Mouse (Mus musculus): ENCODE data around the gene Ribc2. TPM values are rescaled to one million over a fixed set of nuclear protein-coding genes. Genes with fewer than 3 reads are reported as not detected.
A peak's percentile ranks its signal among the peaks of the same experiment; 100 is the strongest.

Ribc2 gene
- polyA plus RNA-seq (2015; fragmentation: Nextera tagmentation; extraction: Ambion mirVana): 0.13 TPM in 1 of 2 replicates, not detected in the other

- 33% methylated on average over 56 of the region's 58 CpGs for WGBS
- Histone ChIP-seq H3K27me3 (replicated peaks; ENCODE audit: control insufficient read depth, insufficient read depth, low read length) (no peaks in the 10 kb centered on the region), H3K36me3 (ENCODE audit: control insufficient read depth, insufficient read depth) (no peaks in the 10 kb centered on the region), H3K4me1 (replicated peaks; ENCODE audit: control insufficient read depth, insufficient read depth, low read length) (no peaks in the 10 kb centered on the region), H3K4me3 (ENCODE audit: low read depth, low read length) (peak within 1 kb of the TSS; percentile 21; the same call in 1 of the 2 replicates), H3K4me2 (replicated peaks; ENCODE audit: low read depth) (peak within 1 kb of the TSS; percentile 54), H3K9me3 (ENCODE audit: control insufficient read depth) (no peaks in the 10 kb centered on the region), H3K9ac (ENCODE audit: low read depth, low read length) (no peak within 1 kb of the TSS), H3K27ac (ENCODE audit: low read depth, low read length) (no peak within 1 kb of the TSS)
- peak; percentile 56; the same call in 1 of the 2 replicates for ATAC-seq
- TF ChIP-seq CTCF (IDR thresholded peaks at IDR 0.05; ENCODE audit: low read depth): no peak
Measured at GRCm38 (mm10) chr15:85131275-85132192, at the start of gene Ribc2, which contains the start of gene Smc1b. Gene Ribc2, plus strand, starts transcription at chr15:85132078. Gene Smc1b, minus strand, starts transcription at chr15:85131964.

GRCm38 (mm10) chr15:85085641-85086040 lies 46.2 kb upstream of the Ribc2 start:
- no peak overlapping the region for H3K9ac ChIP-seq (ENCODE audit: low read depth, low read length)
- no peaks in the 10 kb centered on the region for H3K36me3 ChIP-seq (ENCODE audit: control insufficient read depth, insufficient read depth)
- H3K4me1 ChIP-seq (replicated peaks; ENCODE audit: control insufficient read depth, insufficient read depth, low read length): no peaks in the 10 kb centered on the region
- H3K27me3 ChIP-seq (replicated peaks; ENCODE audit: control insufficient read depth, insufficient read depth, low read length): no peaks in the 10 kb centered on the region
- H3K27ac ChIP-seq (ENCODE audit: low read depth, low read length): no peak overlapping the region
- WGBS: 68% methylated on average over 1 of the region's 1 CpGs
- no peak overlapping the region for H3K4me3 ChIP-seq (ENCODE audit: low read depth, low read length)
- H3K4me2 ChIP-seq (replicated peaks; ENCODE audit: low read depth): no peak overlapping the region
- no peak for ATAC-seq
- TF ChIP-seq CTCF (IDR thresholded peaks at IDR 0.05; ENCODE audit: low read depth): no peak
- H3K9me3 ChIP-seq (ENCODE audit: control insufficient read depth): no peaks in the 10 kb centered on the region

- 23% methylated on average over 10 of the region's 10 CpGs for WGBS
- Histone ChIP-seq H3K4me3 (ENCODE audit: low read depth, low read length) (peak overlapping the region; percentile 21; the same call in 1 of the 2 replicates), H3K27ac (ENCODE audit: low read depth, low read length) (no peak overlapping the region), H3K9me3 (ENCODE audit: control insufficient read depth) (no peaks in the 10 kb centered on the region), H3K4me2 (replicated peaks; ENCODE audit: low read depth) (peak overlapping the region; percentile 54), H3K4me1 (replicated peaks; ENCODE audit: control insufficient read depth, insufficient read depth, low read length) (no peaks in the 10 kb centered on the region), H3K9ac (ENCODE audit: low read depth, low read length) (no peak overlapping the region), H3K27me3 (replicated peaks; ENCODE audit: control insufficient read depth, insufficient read depth, low read length) (no peaks in the 10 kb centered on the region), H3K36me3 (ENCODE audit: control insufficient read depth, insufficient read depth) (no peaks in the 10 kb centered on the region)
- no peak for ATAC-seq
- no peak for TF ChIP-seq CTCF (IDR thresholded peaks at IDR 0.05; ENCODE audit: low read depth)
Measured at GRCm38 (mm10) chr15:85132193-85132520, 279 bp downstream of the Ribc2 start.

DNA sequence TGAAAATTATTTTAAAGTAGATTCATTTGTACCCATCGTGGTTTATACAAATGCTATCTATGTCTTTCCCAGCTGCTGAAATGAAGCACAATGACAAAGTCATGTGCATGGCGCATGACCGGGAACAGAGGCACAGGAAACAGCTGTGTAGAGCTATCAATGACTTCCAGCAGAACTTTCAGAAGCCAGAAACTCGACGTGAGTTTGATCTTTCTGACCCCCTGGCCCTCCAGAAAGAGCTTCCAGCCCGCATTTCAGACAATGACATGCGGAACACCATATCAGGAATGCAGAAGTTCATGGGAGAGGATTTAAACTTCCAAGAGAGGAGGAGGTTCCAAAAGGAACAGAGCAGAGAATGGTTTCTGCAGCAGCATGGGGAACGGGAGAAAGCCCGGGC lies 3.3 kb downstream of the Ribc2 start:
- WGBS: 55% methylated on average over 9 of the region's 9 CpGs
- no peaks in the 10 kb centered on the region for H3K27me3 ChIP-seq (replicated peaks; ENCODE audit: control insufficient read depth, insufficient read depth, low read length)
- no peaks in the 10 kb centered on the region for H3K36me3 ChIP-seq (ENCODE audit: control insufficient read depth, insufficient read depth)
- TF ChIP-seq CTCF (IDR thresholded peaks at IDR 0.05; ENCODE audit: low read depth): no peak
- no peak overlapping the region for H3K9ac ChIP-seq (ENCODE audit: low read depth, low read length)
- no peaks in the 10 kb centered on the region for H3K9me3 ChIP-seq (ENCODE audit: control insufficient read depth)
- no peak overlapping the region for H3K27ac ChIP-seq (ENCODE audit: low read depth, low read length)
- no peak for ATAC-seq
- H3K4me1 ChIP-seq (replicated peaks; ENCODE audit: control insufficient read depth, insufficient read depth, low read length): no peaks in the 10 kb centered on the region
- no peak overlapping the region for H3K4me2 ChIP-seq (replicated peaks; ENCODE audit: low read depth)
- H3K4me3 ChIP-seq (ENCODE audit: low read depth, low read length): no peak overlapping the region

DNA sequence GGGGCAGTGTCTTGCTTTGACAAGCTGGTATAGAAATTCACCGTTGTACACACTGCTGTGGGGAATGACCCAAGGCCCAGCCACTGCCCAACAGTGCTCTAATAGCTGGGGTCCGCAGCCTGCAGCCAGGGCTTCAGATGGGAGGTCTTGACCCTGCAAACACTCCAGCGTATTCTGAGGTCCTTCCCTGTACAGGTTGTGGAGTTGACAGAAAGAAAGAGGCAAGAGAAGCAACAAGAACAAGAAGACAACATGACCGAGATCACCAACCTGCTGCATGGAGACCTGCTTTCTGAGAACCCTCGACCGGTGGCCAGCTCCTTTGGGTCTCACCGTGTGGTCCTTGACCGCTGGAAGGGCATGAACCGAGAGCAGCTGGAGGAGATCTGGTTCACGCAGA lies 9.4 kb downstream of the Ribc2 start:
- Histone ChIP-seq H3K27me3 (replicated peaks; ENCODE audit: control insufficient read depth, insufficient read depth, low read length) (no peaks in the 10 kb centered on the region), H3K27ac (ENCODE audit: low read depth, low read length) (no peak overlapping the region), H3K36me3 (ENCODE audit: control insufficient read depth, insufficient read depth) (no peaks in the 10 kb centered on the region), H3K9ac (ENCODE audit: low read depth, low read length) (no peak overlapping the region), H3K4me2 (replicated peaks; ENCODE audit: low read depth) (no peak overlapping the region), H3K4me1 (replicated peaks; ENCODE audit: control insufficient read depth, insufficient read depth, low read length) (no peaks in the 10 kb centered on the region), H3K9me3 (ENCODE audit: control insufficient read depth) (no peaks in the 10 kb centered on the region), H3K4me3 (ENCODE audit: low read depth, low read length) (no peak overlapping the region)
- ATAC-seq: no peak
- TF ChIP-seq CTCF (IDR thresholded peaks at IDR 0.05; ENCODE audit: low read depth): no peak
- WGBS: 87% methylated on average over 10 of the region's 10 CpGs

DNA sequence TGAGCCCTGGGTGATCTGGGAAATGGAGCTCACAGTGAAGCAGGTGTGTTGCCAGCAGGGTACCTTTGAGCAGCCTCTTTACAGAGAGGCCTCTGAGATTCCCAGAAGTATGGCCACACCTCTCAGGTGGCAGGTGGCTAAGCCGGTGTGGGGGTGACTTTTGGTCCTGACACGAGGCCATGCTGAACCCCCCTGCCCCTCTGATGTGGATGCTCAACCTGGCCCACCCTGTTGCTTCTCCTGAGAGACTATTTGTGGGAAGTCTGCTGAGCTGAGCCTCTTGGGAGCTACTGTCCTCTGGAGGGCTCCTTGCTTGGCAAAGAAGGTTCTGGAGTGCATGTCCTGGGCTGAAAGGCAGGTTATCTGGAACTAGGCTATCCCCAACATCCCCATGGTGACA lies 10.6 kb downstream of the Ribc2 start:
- Histone ChIP-seq H3K9ac (ENCODE audit: low read depth, low read length) (no peak overlapping the region), H3K9me3 (ENCODE audit: control insufficient read depth) (no peaks in the 10 kb centered on the region), H3K27ac (ENCODE audit: low read depth, low read length) (no peak overlapping the region), H3K4me1 (replicated peaks; ENCODE audit: control insufficient read depth, insufficient read depth, low read length) (no peaks in the 10 kb centered on the region), H3K27me3 (replicated peaks; ENCODE audit: control insufficient read depth, insufficient read depth, low read length) (no peaks in the 10 kb centered on the region), H3K4me3 (ENCODE audit: low read depth, low read length) (no peak overlapping the region), H3K36me3 (ENCODE audit: control insufficient read depth, insufficient read depth) (no peaks in the 10 kb centered on the region), H3K4me2 (replicated peaks; ENCODE audit: low read depth) (no peak overlapping the region)
- 56% methylated on average over 2 of the region's 2 CpGs for WGBS
- TF ChIP-seq CTCF (IDR thresholded peaks at IDR 0.05; ENCODE audit: low read depth): no peak
- ATAC-seq: no peak
